Mouse (Mus musculus) ES-E14 (cell line): ENCODE measurements around the gene Vav3. TPM values are rescaled to one million over a fixed set of nuclear protein-coding genes. Genes with fewer than 3 reads are reported as not detected.
A peak's percentile ranks its signal among the peaks of the same experiment; 100 is the strongest.

Experiments
- DNase-seq: peaks from one replicate; pipeline ENCODE4 v3.0.0-alpha.2; 2013; ENCODE audit warnings: low read depth, low spot score
- H3K27ac ChIP-seq: 2 replicates; pipeline ENCODE4 v1.5.1; 2012; ENCODE audit warnings: low read depth, mild to moderate bottlenecking, low read length, moderate library complexity, mixed read lengths; ENCODE audit not compliant: poor library complexity, insufficient read depth, severe bottlenecking
- H3K36me3 ChIP-seq: 2 replicates; pipeline ENCODE4 v1.6.1; 2012; ENCODE audit warnings: mild to moderate bottlenecking, low read length, moderate library complexity, mixed read lengths; ENCODE audit not compliant: control insufficient read depth, poor library complexity, insufficient read depth, severe bottlenecking
- H3K4me1 ChIP-seq, 2 experiments: fragments of 150-350 bp in 1 of 2; sonication (generic) in 1 of 2; 2 replicates each; pipeline ENCODE4 v1.6.1; 2012; ENCODE audit warnings: low read length in 2 of 2, mild to moderate bottlenecking in 1 of 2, mixed read lengths in 1 of 2; ENCODE audit not compliant: control insufficient read depth in 2 of 2, insufficient read depth in 2 of 2, poor library complexity in 1 of 2
- H3K4me3 ChIP-seq, 2 experiments: fragments of 150-350 bp in 1 of 2; sonication (generic) in 1 of 2; 2 replicates each; pipeline ENCODE4 v1.5.1; 2012; ENCODE audit warnings: low read length in 2 of 2, low read depth in 1 of 2, mild to moderate bottlenecking in 1 of 2, mixed read lengths in 1 of 2; ENCODE audit not compliant: insufficient read depth in 1 of 2, poor library complexity in 1 of 2, severe bottlenecking in 1 of 2
- H3K9ac ChIP-seq: 2 replicates; pipeline ENCODE4 v1.6.1; 2012; ENCODE audit warnings: low read depth, mild to moderate bottlenecking, low read length, mixed read lengths; ENCODE audit not compliant: poor library complexity, insufficient read depth, severe bottlenecking
- H3K9me3 ChIP-seq: fragments of 150-350 bp; sonication (generic); 2 replicates; pipeline ENCODE4 v1.6.1; 2012; ENCODE audit warnings: low read depth, mild to moderate bottlenecking, low read length; ENCODE audit not compliant: control insufficient read depth, insufficient read depth
- CHD2 ChIP-seq: IDR thresholded peaks from 2 replicates; pipeline ENCODE4 v1.6.1; 2014; ENCODE audit warnings: mild to moderate bottlenecking, low read depth, low read length, inconsistent platforms
- HCFC1 ChIP-seq: IDR thresholded peaks from 2 replicates; pipeline ENCODE4 v1.6.1; 2012; ENCODE audit warnings: low read length, inconsistent platforms, borderline replicate concordance; ENCODE audit not compliant: insufficient read depth
- MAFK ChIP-seq: IDR thresholded peaks from 2 replicates; pipeline ENCODE4 v1.6.1; 2014; ENCODE audit warnings: mild to moderate bottlenecking, low read depth, low read length, inconsistent platforms; ENCODE audit not compliant: insufficient read depth
- ZC3H11A ChIP-seq: IDR thresholded peaks from 2 replicates; pipeline ENCODE4 v1.6.1; 2012; ENCODE audit warnings: low read depth, mild to moderate bottlenecking, inconsistent platforms, low read length, borderline replicate concordance
- ZNF384 ChIP-seq: IDR thresholded peaks from 2 replicates; pipeline ENCODE4 v1.6.1; 2012; ENCODE audit warnings: low read depth, low read length, inconsistent platforms
- in situ Hi-C, 2 experiments: fragments of 600-800 bp; cut with MboI; formaldehyde crosslinking; loops; one replicate each; pipeline ENCODE4 v1.15.1; 2025; ENCODE audit warnings: low sequenced_read_pairs in 2 of 2, inconsistent platforms in 1 of 2; ENCODE audit not compliant: unreplicated experiment in 2 of 2
- total RNA-seq: library from RNA; depleted of rRNA; stranded (reverse); fragments of 300-350 nt; gene quantifications from 2 replicates; pipeline ENCODE4 v1.2.3, GENCODE M21; 2012

Vav3 gene
- total RNA-seq, 1 experiment, result 1.6 TPM

GRCm38 (mm10) chr3:109341071-109341480, 623 bp downstream of the Vav3 start:
- no peak overlapping the region for H3K27ac ChIP-seq

GRCm38 (mm10) chr3:109341631-109342030, 1.2 kb downstream of the Vav3 start:
- H3K27ac ChIP-seq, result no peak overlapping the region
- in situ Hi-C loops, result no loop called here

More at GRCm38 (mm10) chr3:109341071-109341480, 623 bp downstream of the Vav3 start:
- in situ Hi-C loops, result no loop called here
- H3K4me3 ChIP-seq, result peak overlapping the region; percentile 75 to 78
- H3K9ac ChIP-seq, result peak overlapping the region; percentile 46
- DNase-seq, result no peak
- no peaks in the 10 kb centered on the region for H3K36me3 ChIP-seq
- no peaks in the 10 kb centered on the region for H3K4me1 ChIP-seq
- no peak for TF ChIP-seq HCFC1
- TF ChIP-seq CHD2, result no peak
- no peak for TF ChIP-seq ZC3H11A
- no peak for TF ChIP-seq MAFK
- TF ChIP-seq ZNF384, result no peak
- H3K9me3 ChIP-seq, result no peaks in the 10 kb centered on the region

GRCm38 (mm10) chr3:109351956-109352684, 11.7 kb downstream of the Vav3 start:
- no peak for DNase-seq
- no peaks in the 10 kb centered on the region for H3K36me3 ChIP-seq
- TF ChIP-seq ZC3H11A (no peak), ZNF384 (no peak), CHD2 (no peak), MAFK (no peak), HCFC1 (no peak)
- no peak overlapping the region for H3K4me3 ChIP-seq
- no peaks in the 10 kb centered on the region for H3K9me3 ChIP-seq
- no peak overlapping the region for H3K9ac ChIP-seq
- H3K27ac ChIP-seq, result no peak overlapping the region
- in situ Hi-C loops, result no loop called here
- no peaks in the 10 kb centered on the region for H3K4me1 ChIP-seq

More at GRCm38 (mm10) chr3:109341631-109342030, 1.2 kb downstream of the Vav3 start:
- no peaks in the 10 kb centered on the region for H3K9me3 ChIP-seq
- no peak overlapping the region for H3K9ac ChIP-seq
- H3K4me3 ChIP-seq, result peak overlapping the region in 1 of 2 experiments; percentile 78; a peak in 1 of 4 replicates
- no peaks in the 10 kb centered on the region for H3K4me1 ChIP-seq
- DNase-seq, result no peak
- H3K36me3 ChIP-seq, result no peaks in the 10 kb centered on the region
- TF ChIP-seq ZNF384 (no peak), CHD2 (no peak), MAFK (no peak), HCFC1 (no peak), ZC3H11A (no peak)

- H3K36me3 ChIP-seq, result no peaks in the 10 kb centered on the region
- in situ Hi-C loops, result no loop called here
- no peak for DNase-seq
- no peaks in the 10 kb centered on the region for H3K9me3 ChIP-seq
- H3K4me3 ChIP-seq, result no peak overlapping the region
- H3K4me1 ChIP-seq, result no peaks in the 10 kb centered on the region
- TF ChIP-seq MAFK, result no peak
- TF ChIP-seq ZC3H11A, result no peak
- TF ChIP-seq CHD2, result no peak
- no peak for TF ChIP-seq HCFC1
- no peak for TF ChIP-seq ZNF384
- no peak overlapping the region for H3K9ac ChIP-seq
- H3K27ac ChIP-seq, result no peak overlapping the region
Observed at GRCm38 (mm10) chr3:109352690-109353089, 12.2 kb downstream of the Vav3 start.

- H3K4me1 ChIP-seq, result no peaks in the 10 kb centered on the region
Observed at GRCm38 (mm10) chr3:109353814-109354213, 13.4 kb downstream of the Vav3 start.

More at GRCm38 (mm10) chr3:109353814-109354213, 13.4 kb downstream of the Vav3 start:
- no peak overlapping the region for H3K9ac ChIP-seq
- no peak for DNase-seq
- no peaks in the 10 kb centered on the region for H3K9me3 ChIP-seq
- no peak overlapping the region for H3K27ac ChIP-seq
- H3K36me3 ChIP-seq, result no peaks in the 10 kb centered on the region
- H3K4me3 ChIP-seq, result no peak overlapping the region
- no peak for TF ChIP-seq HCFC1
- no peak for TF ChIP-seq ZNF384
- in situ Hi-C loops, result no loop called here
